Mouse (Mus musculus): ENCODE measurements at regions not wholly inside any gene's neighbourhood (a gene's known extent, or its start where the extent isn't known, plus 50 kb on each side); places are given as distances from the start of the nearest gene placed in this dataset.
A peak's percentile ranks its signal among the peaks of the same experiment; 100 is the strongest.

- DNase-seq (ENCODE audit: low spot score): no peak
Observed at GRCm38 (mm10) chr9:116283790-116284526, 108.8 kb upstream of the Tgfbr2 start.

- DNase-seq (ENCODE audit: low spot score): peak; percentile 21
Observed at GRCm38 (mm10) chr9:116281654-116282053, 106.5 kb upstream of the Tgfbr2 start.

- no peak for DNase-seq (ENCODE audit: low spot score)
Observed at GRCm38 (mm10) chr9:116280146-116280545, 105.0 kb upstream of the Tgfbr2 start.

- DNase-seq (ENCODE audit: low spot score): no peak
Observed at GRCm38 (mm10) chr9:116278862-116279261, 103.7 kb upstream of the Tgfbr2 start.

- no peak for DNase-seq (ENCODE audit: low spot score)
Observed at GRCm38 (mm10) chr9:116277736-116278135, 102.6 kb upstream of the Tgfbr2 start.

- no peak for DNase-seq (ENCODE audit: low spot score)
Observed at GRCm38 (mm10) chr9:116276141-116276540, 101.0 kb upstream of the Tgfbr2 start.

- DNase-seq (ENCODE audit: low spot score): no peak
Observed at GRCm38 (mm10) chr9:116272446-116272845, 97.3 kb upstream of the Tgfbr2 start.

GRCm38 (mm10) chr9:116270417-116270828 lies 95.3 kb upstream of the Tgfbr2 start:
- DNase-seq (ENCODE audit: low spot score): no peak

- DNase-seq (ENCODE audit: low spot score): no peak
Observed at GRCm38 (mm10) chr9:116267411-116267810, 92.3 kb upstream of the Tgfbr2 start.

GRCm38 (mm10) chr9:116263833-116264232 lies 88.7 kb upstream of the Tgfbr2 start:
- no peak for DNase-seq (ENCODE audit: low spot score)

- peak; percentile 23 for DNase-seq (ENCODE audit: low spot score)
Observed at GRCm38 (mm10) chr9:116259569-116259968, 84.4 kb upstream of the Tgfbr2 start.

- DNase-seq (ENCODE audit: low spot score): peak; percentile 20
Observed at GRCm38 (mm10) chr9:116253546-116253945, 78.4 kb upstream of the Tgfbr2 start.

- DNase-seq (ENCODE audit: low spot score): no peak
Observed at GRCm38 (mm10) chr9:116252788-116253187, 77.6 kb upstream of the Tgfbr2 start.

- DNase-seq (ENCODE audit: low spot score): no peak
Observed at GRCm38 (mm10) chr9:116249791-116250190, 74.6 kb upstream of the Tgfbr2 start.

GRCm38 (mm10) chr9:116245136-116245535 lies 70.0 kb upstream of the Tgfbr2 start:
- no peak for DNase-seq (ENCODE audit: low spot score)

- DNase-seq (ENCODE audit: low spot score): no peak
Observed at GRCm38 (mm10) chr9:116244619-116244899, 69.4 kb upstream of the Tgfbr2 start.

- no peak for DNase-seq (ENCODE audit: low spot score)
Observed at GRCm38 (mm10) chr9:116243775-116244618, 68.8 kb upstream of the Tgfbr2 start.

GRCm38 (mm10) chr9:116241933-116242526 lies 66.9 kb upstream of the Tgfbr2 start:
- no peak for DNase-seq (ENCODE audit: low spot score)

- no peak for DNase-seq (ENCODE audit: low spot score)
Observed at GRCm38 (mm10) chr9:116241290-116241689, 66.1 kb upstream of the Tgfbr2 start.

GRCm38 (mm10) chr9:116236836-116237235 lies 61.7 kb upstream of the Tgfbr2 start:
- DNase-seq (ENCODE audit: low spot score): no peak

- peak; percentile 30 for DNase-seq (ENCODE audit: low spot score)
Observed at GRCm38 (mm10) chr9:116234170-116234569, 59.0 kb upstream of the Tgfbr2 start.

- no peak for DNase-seq (ENCODE audit: low spot score)
Observed at GRCm38 (mm10) chr9:116232386-116232785, 57.2 kb upstream of the Tgfbr2 start.

Measured in yolk sac, embryonic 10.5 days (tissue).